Mouse (Mus musculus) liver, embryonic 11.5 days (tissue): Measurements from ENCODE around the gene Zfp710. TPM values are rescaled to one million over a fixed set of nuclear protein-coding genes. Genes with fewer than 3 reads are reported as not detected.

Experiments used
- ATAC-seq: fragments of 200-750 bp; cut with Nextera tagmentation; replicated peaks from 2 replicates; pipeline ENCODE4 v1.8.0; 2017; ENCODE audit warnings: moderate number of reproducible peaks, mild to moderate bottlenecking, moderate TSS enrichment, moderate library complexity; ENCODE audit not compliant: low FRiP score
- DNase-seq: peaks from one replicate; pipeline ENCODE4 v3.0.0-alpha.2; 2017; ENCODE audit warnings: low spot score
- H3K27ac ChIP-seq: fragments of 300-500 bp; sonication (generic); 2 replicates; pipeline ENCODE4 v1.5.1; 2014; ENCODE audit warnings: mild to moderate bottlenecking, low read depth, low read length, control low read depth
- H3K27me3 ChIP-seq: fragments of 300-500 bp; sonication (generic); replicated peaks from 2 replicates; pipeline ENCODE4 v1.6.1; 2014; ENCODE audit warnings: low read length, mixed read lengths; ENCODE audit not compliant: control insufficient read depth, insufficient read depth
- H3K36me3 ChIP-seq: fragments of 300-500 bp; sonication (generic); 2 replicates; pipeline ENCODE4 v1.6.1; 2014; ENCODE audit warnings: mild to moderate bottlenecking, low read length, moderate library complexity, mixed read lengths; ENCODE audit not compliant: control insufficient read depth, insufficient read depth
- H3K4me1 ChIP-seq: fragments of 300-500 bp; sonication (generic); replicated peaks from 2 replicates; pipeline ENCODE4 v1.6.1; 2014; ENCODE audit warnings: low read length, mixed read lengths; ENCODE audit not compliant: control insufficient read depth, insufficient read depth
- H3K4me2 ChIP-seq: fragments of 300-500 bp; sonication (generic); 2 replicates; pipeline ENCODE4 v1.6.1; 2014; ENCODE audit warnings: mild to moderate bottlenecking, control low read depth, moderate library complexity
- H3K4me3 ChIP-seq: fragments of 300-500 bp; sonication (generic); 2 replicates; pipeline ENCODE4 v1.5.1; 2014; ENCODE audit warnings: low read depth, low read length, control low read depth
- H3K9ac ChIP-seq: fragments of 300-500 bp; sonication (generic); 2 replicates; pipeline ENCODE4 v1.6.1; 2014; ENCODE audit warnings: low read depth, low read length, control low read depth
- H3K9me3 ChIP-seq: fragments of 300-500 bp; sonication (generic); 2 replicates; pipeline ENCODE4 v1.6.1; 2016; ENCODE audit warnings: low read length, inconsistent platforms, mixed read lengths; ENCODE audit not compliant: control insufficient read depth
- WGBS: fragments of 180-500 bp; shearing (Covaris S2); extraction: QIAGEN DNeasy Blood & Tissue Kit; methylation state at CpG from one replicate; pipeline ENCODE4 v1.1.7; 2014; 5-methylcytosine and 5-hydroxymethylcytosine counted together
- polyA plus RNA-seq: library from polyadenylated mRNA; unstranded; fragments of >200 nt; fragmentation: Nextera tagmentation; extraction: Ambion mirVana; gene quantifications from 2 replicates; pipeline ENCODE4 v1.2.1, GENCODE M21; 2014

The Zfp710 gene
- polyA plus RNA-seq, 1 experiment from 2014 or later, result 11.8 TPM

DNA sequence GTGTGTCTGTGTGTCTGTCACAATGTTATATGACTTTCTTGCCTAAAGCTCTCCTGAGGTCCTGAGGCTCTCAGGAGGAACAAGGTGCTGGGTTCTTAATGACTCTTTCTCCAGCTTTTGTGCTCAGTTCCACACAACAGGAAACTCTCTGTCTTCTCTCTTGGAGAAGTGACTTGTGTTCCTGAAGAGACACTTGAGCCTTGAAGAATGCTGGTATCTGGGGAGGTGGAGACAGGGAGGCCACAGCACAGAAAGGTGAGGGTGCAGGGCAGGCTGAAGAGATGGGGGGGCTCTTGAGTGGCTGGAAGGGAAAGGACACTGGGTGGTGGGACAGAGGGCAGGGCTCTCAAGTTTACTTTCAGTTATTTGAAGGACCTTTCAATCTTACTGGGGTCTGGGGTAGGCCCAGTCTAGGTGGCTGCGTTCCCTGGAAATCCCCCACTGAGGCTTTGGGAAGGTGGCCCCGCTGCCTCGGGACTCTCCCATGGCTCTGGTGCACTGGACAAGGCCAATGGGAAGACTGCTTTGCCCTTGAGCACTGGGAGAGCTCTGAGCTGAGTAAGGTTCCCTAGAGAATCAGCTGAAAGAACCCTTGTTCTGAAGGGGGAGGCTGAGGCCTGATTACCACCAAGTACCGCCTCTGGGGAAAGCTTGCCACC is 33.9 kb downstream of the Zfp710 start:
- Histone ChIP-seq H3K4me3 (no peak overlapping the region), H3K27me3 (no peaks in the 10 kb centered on the region), H3K9ac (no peak overlapping the region), H3K36me3 (no peaks in the 10 kb centered on the region), H3K9me3 (no peaks in the 10 kb centered on the region), H3K4me2 (peak overlapping the region; percentile 12; the same call in 1 of the 2 replicates), H3K27ac (peak overlapping the region; percentile 77), H3K4me1 (peaks cover 46% of the 10 kb centered on the region)
- DNase-seq (no peak), ATAC-seq (no peak)
- 60% methylated on average over 4 of the region's 4 CpGs for WGBS

DNA sequence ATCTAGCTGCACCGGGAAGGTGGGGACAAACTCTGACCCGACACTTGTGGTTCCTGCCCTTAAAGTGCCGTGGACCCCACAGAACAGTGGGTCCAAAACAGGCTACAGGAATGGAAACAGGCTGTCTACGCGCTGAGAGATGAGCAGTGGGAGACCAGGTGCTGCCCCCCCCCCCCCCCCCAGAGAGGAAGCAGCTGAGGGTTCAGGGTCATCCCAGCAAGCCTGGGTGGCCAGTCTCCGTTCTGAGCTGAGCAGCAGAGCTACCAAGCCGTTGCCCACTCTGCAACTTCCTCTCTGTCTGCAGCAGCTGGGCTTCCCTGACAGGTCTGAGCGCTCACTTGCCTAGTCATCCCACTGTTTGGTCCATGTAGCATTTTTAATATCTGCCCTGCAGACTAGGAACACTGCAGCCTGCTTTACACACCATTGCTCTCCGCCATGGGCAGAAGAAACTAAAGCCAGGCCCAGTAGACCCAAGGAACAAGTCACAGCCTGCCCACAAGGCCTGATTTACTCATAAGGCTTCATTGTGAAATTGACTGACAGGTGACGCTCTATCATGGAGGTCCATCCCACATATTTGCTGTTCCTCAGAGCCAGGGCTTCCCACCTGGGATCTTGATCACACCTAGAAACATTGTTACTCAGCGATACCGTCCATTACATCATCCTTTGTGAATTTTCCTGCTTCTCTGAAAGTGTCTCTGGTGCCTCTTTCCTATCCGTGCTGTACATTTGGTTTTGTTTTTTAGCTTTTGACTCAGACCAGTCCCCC is 34.6 kb downstream of the Zfp710 start:
- ATAC-seq (no peak), DNase-seq (no peak)
- Histone ChIP-seq H3K4me1 (peaks cover 50% of the 10 kb centered on the region), H3K27me3 (no peaks in the 10 kb centered on the region), H3K9me3 (no peaks in the 10 kb centered on the region), H3K4me2 (peak overlapping the region; percentile 12; the same call in 1 of the 2 replicates), H3K27ac (peak overlapping the region; percentile 77), H3K36me3 (no peaks in the 10 kb centered on the region), H3K4me3 (no peak overlapping the region), H3K9ac (no peak overlapping the region)
- WGBS, result 48% methylated on average over 13 of the region's 13 CpGs

DNA sequence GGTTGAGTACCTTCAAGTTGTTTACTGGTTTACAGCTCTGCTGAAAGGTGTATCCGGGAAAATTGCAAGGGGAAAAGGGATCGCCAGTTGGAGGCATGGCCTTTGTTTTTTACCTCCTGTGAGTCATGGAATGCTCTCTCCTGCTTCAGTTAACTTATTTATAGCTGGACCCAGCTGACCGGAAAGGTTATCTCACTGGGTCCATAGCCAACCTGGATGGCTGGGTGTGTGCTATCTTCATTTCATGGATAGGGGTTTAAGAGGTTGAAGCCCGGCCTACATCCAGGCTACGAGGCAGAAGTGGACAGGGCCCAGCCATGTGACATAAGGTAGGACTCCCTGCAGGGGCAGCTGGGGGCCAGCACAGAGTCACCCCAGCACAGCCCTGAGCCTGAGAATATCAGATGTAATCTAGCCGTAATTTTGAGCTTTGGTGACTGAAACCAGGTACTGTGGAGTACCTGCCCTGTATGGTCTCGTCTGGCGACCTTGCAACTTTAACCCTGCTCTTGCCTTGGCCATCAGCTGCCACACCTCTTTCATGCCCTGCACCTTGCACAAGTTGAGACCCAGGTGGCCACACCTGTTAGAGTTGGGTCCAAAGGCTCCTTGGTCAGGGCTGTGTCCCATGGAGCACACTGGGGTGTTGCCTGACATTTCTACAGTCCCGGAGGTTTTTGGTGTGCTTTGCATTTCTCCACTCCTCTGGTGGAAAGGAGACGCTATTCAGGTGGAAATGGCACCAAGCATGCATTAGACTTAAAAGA is 35.6 kb downstream of the Zfp710 start:
- DNase-seq, result no peak
- no peaks in the 10 kb centered on the region for H3K9me3 ChIP-seq
- ATAC-seq, result no peak
- H3K27ac ChIP-seq, result no peak overlapping the region
- no peaks in the 10 kb centered on the region for H3K36me3 ChIP-seq
- peaks cover 54% of the 10 kb centered on the region for H3K4me1 ChIP-seq
- H3K27me3 ChIP-seq, result no peaks in the 10 kb centered on the region
- H3K4me3 ChIP-seq, result no peak overlapping the region
- H3K9ac ChIP-seq, result no peak overlapping the region
- WGBS, result 73% methylated on average over 10 of the region's 10 CpGs
- no peak overlapping the region for H3K4me2 ChIP-seq

DNA sequence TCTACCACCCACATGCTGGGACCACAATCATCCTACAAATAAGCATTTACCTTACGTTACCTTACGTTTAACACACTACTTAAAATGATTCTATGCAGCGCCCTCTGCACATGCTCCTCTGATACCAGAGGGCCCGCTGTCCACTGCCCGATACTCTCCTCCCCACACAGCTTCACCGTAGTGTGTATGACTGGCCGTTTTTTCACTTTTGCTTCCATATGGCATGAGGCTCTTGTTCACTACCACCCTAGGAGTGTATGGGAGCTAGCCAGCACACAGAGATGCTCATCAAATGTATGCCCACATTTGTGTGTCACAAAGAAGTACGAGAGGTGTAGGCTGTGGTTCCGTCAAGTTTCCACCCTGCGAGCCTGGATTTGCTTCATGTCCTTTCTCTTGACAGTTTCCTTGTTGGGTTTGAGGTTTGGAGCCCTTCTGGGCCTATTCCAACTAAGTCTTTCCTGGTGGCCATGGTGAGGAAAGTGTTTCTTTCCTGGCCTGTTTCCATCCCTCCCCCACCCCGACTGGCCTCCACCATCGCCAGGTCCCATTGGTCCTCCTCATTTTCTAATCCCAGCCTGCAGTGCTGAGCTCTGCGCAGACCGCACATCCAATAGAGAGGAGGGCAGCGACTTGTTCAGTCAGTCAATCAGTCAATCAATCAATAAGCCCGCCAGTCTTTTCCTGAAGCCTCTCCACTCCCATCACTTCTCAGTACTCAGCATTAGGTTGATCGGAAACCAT is 37.6 kb downstream of the Zfp710 start:
- Histone ChIP-seq H3K4me2 (no peak overlapping the region), H3K4me1 (peaks cover 38% of the 10 kb centered on the region), H3K36me3 (no peaks in the 10 kb centered on the region), H3K9me3 (no peaks in the 10 kb centered on the region), H3K9ac (no peak overlapping the region), H3K27ac (no peak overlapping the region), H3K27me3 (no peaks in the 10 kb centered on the region), H3K4me3 (no peak overlapping the region)
- ATAC-seq (no peak), DNase-seq (no peak)
- 87% methylated on average over 17 of the region's 17 CpGs for WGBS

DNA sequence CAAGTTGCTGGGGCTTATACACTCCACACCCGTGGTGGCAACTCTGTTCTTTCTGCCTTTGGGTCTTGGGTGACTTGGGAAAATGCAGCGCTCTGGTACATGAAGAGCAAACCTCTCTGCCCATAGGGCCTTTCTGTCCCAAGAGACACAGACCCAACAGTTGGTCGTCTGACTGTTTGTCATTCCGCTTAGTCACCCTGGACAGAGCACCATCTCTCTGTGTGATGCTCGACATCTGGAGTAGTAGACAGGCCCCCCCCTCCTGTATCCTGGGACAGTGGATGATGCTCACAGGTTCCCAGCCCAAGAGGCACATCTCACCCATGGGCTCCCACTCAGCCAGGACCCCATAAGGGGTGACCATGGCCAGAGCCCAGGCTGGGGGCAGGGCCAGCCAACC is 38.6 kb downstream of the Zfp710 start:
- no peak overlapping the region for H3K27ac ChIP-seq
- H3K4me1 ChIP-seq, result peaks cover 28% of the 10 kb centered on the region
- DNase-seq, result no peak
- ATAC-seq, result no peak
- no peaks in the 10 kb centered on the region for H3K36me3 ChIP-seq
- no peaks in the 10 kb centered on the region for H3K27me3 ChIP-seq
- no peak overlapping the region for H3K9ac ChIP-seq
- no peaks in the 10 kb centered on the region for H3K9me3 ChIP-seq
- WGBS, result 54% methylated on average over 5 of the region's 5 CpGs
- H3K4me2 ChIP-seq, result no peak overlapping the region
- no peak overlapping the region for H3K4me3 ChIP-seq

DNA sequence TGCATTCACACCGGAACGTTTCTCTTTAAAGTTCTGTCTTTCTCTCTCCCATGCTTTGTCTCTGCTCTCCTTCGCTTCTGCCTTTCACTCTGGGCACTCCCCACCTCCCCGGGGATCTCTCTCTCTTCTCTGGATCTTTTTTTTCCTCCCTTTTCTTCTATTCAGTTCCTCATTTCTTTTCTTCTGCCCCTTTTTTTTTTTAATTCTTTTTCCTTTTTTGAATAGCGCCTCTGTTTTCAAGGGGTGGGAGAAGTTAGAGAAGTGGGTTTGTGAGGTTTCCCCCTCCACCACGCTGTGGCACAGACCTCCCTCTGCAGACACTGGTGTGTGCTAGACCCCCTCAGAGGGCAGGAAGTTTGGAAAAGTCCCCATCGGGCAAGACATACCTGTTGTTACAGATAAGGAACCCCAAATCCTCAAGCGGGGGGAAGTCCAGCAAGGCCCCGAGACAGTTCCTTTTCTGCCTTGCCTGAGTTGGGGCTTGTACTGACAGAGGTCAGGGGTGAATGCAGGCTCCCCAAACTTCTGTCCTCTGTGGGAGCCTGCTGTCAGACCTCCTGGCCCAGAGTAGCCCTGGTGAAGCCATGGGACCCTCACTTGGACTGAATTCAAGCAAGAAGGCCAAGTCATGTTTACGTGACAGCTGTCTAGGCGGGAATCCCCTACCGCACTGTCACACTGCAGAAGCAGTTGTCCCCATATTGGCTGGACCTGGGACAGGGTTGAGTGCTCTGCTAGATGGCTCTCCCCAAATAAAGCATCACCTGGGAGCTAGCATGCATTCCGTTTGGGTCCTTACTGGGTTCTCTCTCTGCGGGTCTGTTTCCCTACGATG is 39.5 kb downstream of the Zfp710 start:
- no peak for DNase-seq
- Histone ChIP-seq H3K36me3 (no peaks in the 10 kb centered on the region), H3K9ac (no peak overlapping the region), H3K9me3 (no peaks in the 10 kb centered on the region), H3K4me2 (no peak overlapping the region), H3K4me1 (peaks cover 22% of the 10 kb centered on the region), H3K27ac (no peak overlapping the region), H3K27me3 (no peaks in the 10 kb centered on the region), H3K4me3 (no peak overlapping the region)
- no peak for ATAC-seq
- whole genome bisulfite sequencing, result 53% methylated on average over 15 of the region's 15 CpGs

DNA sequence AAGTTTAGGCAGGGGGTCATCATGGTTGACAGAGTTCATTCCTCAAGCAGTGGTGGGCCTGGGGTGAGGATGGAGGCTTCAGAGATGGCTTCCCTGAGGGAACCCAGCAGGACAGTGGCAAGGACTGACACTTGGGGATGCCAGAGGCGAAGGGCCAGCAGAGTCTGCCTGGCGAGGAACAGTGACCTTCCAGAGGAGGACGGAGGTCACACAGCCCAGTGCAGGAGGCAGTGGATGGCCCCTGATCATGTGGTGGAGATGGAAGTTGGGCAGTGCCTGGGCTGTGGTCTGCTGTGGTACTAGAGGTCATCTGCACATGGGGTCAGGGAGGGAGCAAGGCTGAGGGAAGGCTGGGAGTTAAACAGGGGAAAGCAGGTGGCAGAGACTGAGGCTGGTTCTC is 40.6 kb downstream of the Zfp710 start:
- 66% methylated on average over 3 of the region's 3 CpGs for WGBS
- no peak overlapping the region for H3K4me2 ChIP-seq
- H3K9ac ChIP-seq, result no peak overlapping the region
- H3K27ac ChIP-seq, result no peak overlapping the region; the same call in 1 of the 2 replicates
- peaks cover 28% of the 10 kb centered on the region for H3K4me1 ChIP-seq
- no peaks in the 10 kb centered on the region for H3K27me3 ChIP-seq
- no peaks in the 10 kb centered on the region for H3K36me3 ChIP-seq
- ATAC-seq, result no peak
- no peak for DNase-seq
- H3K4me3 ChIP-seq, result no peak overlapping the region
- no peaks in the 10 kb centered on the region for H3K9me3 ChIP-seq
